Mouse (Mus musculus): ENCODE data around the gene Ep300.
"Not testable (repeated sequence)": the region's sequence is repeated elsewhere in the genome, so short reads cannot be mapped to it uniquely, and the experiment has no call there.

The Ep300 gene

GRCm38 (mm10) chr15:81594146-81594696 is 9.1 kb downstream of the Ep300 start:
- no peak for DNase-seq (ENCODE audit: low read depth, low spot score)

GRCm38 (mm10) chr15:81598742-81599141 is 13.6 kb downstream of the Ep300 start:
- DNase-seq (ENCODE audit: low read depth, low spot score), result not testable (repeated sequence)

GRCm38 (mm10) chr15:81605241-81605640 is 20.1 kb downstream of the Ep300 start:
- DNase-seq (ENCODE audit: low read depth, low spot score), result no peak

GRCm38 (mm10) chr15:81606634-81607033 is 21.5 kb downstream of the Ep300 start:
- DNase-seq (ENCODE audit: low read depth, low spot score), result peak; percentile 13

- no peak for DNase-seq (ENCODE audit: low read depth, low spot score)
Observed at GRCm38 (mm10) chr15:81649516-81650455, 64.6 kb downstream of the Ep300 start.

- no peak for DNase-seq (ENCODE audit: low read depth, low spot score)
Observed at GRCm38 (mm10) chr15:81650636-81651035, 65.5 kb downstream of the Ep300 start.

- no peak for DNase-seq (ENCODE audit: low read depth, low spot score)
Observed at GRCm38 (mm10) chr15:81661701-81662100, 76.5 kb downstream of the Ep300 start.

- DNase-seq (ENCODE audit: low read depth, low spot score), result no peak
Observed at GRCm38 (mm10) chr15:81663281-81663680, 78.1 kb downstream of the Ep300 start.

GRCm38 (mm10) chr15:81663697-81664561 is 78.8 kb downstream of the Ep300 start, which contains the start of gene L3mbtl2:
L3mbtl2 (plus strand) TSS chr15:81663889.
- peak; percentile 71 for DNase-seq (ENCODE audit: low read depth, low spot score)

GRCm38 (mm10) chr15:81666957-81667356 is 81.8 kb downstream of the Ep300 start:
- no peak for DNase-seq (ENCODE audit: low read depth, low spot score)

- peak; percentile 15 for DNase-seq (ENCODE audit: low read depth, low spot score)
Observed at GRCm38 (mm10) chr15:81670231-81670640, 85.1 kb downstream of the Ep300 start.

GRCm38 (mm10) chr15:81676637-81677036 is 91.5 kb downstream of the Ep300 start:
- no peak for DNase-seq (ENCODE audit: low read depth, low spot score)

GRCm38 (mm10) chr15:81680301-81680805 is 95.2 kb downstream of the Ep300 start:
- DNase-seq (ENCODE audit: low read depth, low spot score), result no peak

GRCm38 (mm10) chr15:81693366-81693966 is 108.3 kb downstream of the Ep300 start:
- DNase-seq (ENCODE audit: low read depth, low spot score), result no peak

GRCm38 (mm10) chr15:81693967-81694881 is 109.1 kb downstream of the Ep300 start:
- peak; percentile 34 for DNase-seq (ENCODE audit: low read depth, low spot score)

- DNase-seq (ENCODE audit: low read depth, low spot score), result no peak
Observed at GRCm38 (mm10) chr15:81694891-81695290, 109.7 kb downstream of the Ep300 start.

- no peak for DNase-seq (ENCODE audit: low read depth, low spot score)
Observed at GRCm38 (mm10) chr15:81697175-81697574, 112.0 kb downstream of the Ep300 start, which contains the start of gene Chadl. Chadl (minus strand) TSS chr15:81697287.

- peak; percentile 13 for DNase-seq (ENCODE audit: low read depth, low spot score)
Observed at GRCm38 (mm10) chr15:81697847-81698246, 112.7 kb downstream of the Ep300 start.

GRCm38 (mm10) chr15:81698532-81698931 is 113.4 kb downstream of the Ep300 start:
- DNase-seq (ENCODE audit: low read depth, low spot score), result no peak

GRCm38 (mm10) chr15:81700161-81700560 is 115.0 kb downstream of the Ep300 start:
- DNase-seq (ENCODE audit: low read depth, low spot score), result no peak

Measured in retina, adult 2 months (tissue).